Mouse (Mus musculus): ENCODE measurements around the gene Sel1l2. TPM values are rescaled to one million over a fixed set of nuclear protein-coding genes. Genes with fewer than 3 reads are reported as not detected.

The Sel1l2 gene
- polyA plus RNA-seq (2012; rRNA removed): not detected in 2 replicates

DNA sequence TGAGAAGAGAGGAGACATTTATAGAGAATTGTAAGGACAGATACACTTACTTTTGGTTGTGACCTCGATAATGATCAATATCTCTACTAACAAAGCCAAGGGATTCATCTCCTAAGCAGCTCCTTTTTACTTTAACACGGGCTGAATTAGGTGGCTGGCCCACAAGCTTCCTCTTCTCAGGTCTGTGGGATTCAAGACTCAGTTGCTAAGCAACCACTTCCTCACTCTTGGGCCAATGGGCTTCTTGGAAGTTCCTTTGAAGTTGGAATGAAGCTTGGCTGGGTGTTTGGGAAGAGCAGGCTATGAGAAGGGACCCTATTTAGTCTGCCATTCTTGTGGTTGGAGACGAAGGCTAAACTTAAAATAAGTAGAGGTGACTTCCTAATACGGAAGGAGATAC is at the start of gene Sel1l2:
Gene Sel1l2 (minus strand): TSS at position 182 of the 400 bp plus-strand sequence.
- Histone ChIP-seq H3K4me1 (ENCODE audit: control insufficient read depth, insufficient read depth, insufficient read length) (no peaks in the 10 kb centered on the region), H3K36me3 (ENCODE audit: control insufficient read depth, insufficient read depth, low read length) (no peaks in the 10 kb centered on the region), H3K4me3 (ENCODE audit: extremely low read depth, insufficient read depth, insufficient read length) (no peak within 1 kb of the TSS), H3K27me3 (ENCODE audit: control insufficient read depth, insufficient read depth, low read length) (no peaks in the 10 kb centered on the region), H3K27ac (ENCODE audit: insufficient read depth, low read length) (no peak within 1 kb of the TSS)
- TF ChIP-seq CTCF (IDR thresholded peaks at IDR 0.05; ENCODE audit: extremely low read depth, insufficient read depth, insufficient read length, insufficient replicate concordance) (no peak), POLR2A (IDR thresholded peaks at IDR 0.05; ENCODE audit: low read depth, low read length) (no peak)
- 49% methylated on average over 4 of the region's 4 CpGs for WGBS
- no peak for DNase-seq (ENCODE audit: low read depth in 1 of 2, low spot score in 2 of 2)

DNA sequence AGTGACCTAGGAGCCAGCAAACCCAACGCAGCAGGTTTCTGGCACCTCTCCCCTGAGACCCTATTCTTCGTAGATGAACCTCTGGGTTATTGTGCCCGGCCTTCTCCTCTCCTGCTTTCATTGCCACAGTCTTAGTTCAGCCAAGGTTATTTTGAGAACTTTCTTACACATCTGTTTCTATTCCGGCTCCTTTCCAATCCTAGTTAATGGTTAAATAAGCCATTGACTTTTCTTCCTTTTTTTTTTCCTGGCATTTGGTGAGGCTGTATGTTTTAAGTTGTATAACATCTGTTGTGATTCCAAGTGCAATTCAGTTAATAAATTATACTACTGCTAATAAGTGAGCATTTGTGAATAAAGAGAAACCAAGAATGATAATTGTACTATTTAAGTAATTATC is 49.6 kb upstream of the Sel1l2 start:
- Histone ChIP-seq H3K36me3 (ENCODE audit: control insufficient read depth, insufficient read depth, low read length) (no peaks in the 10 kb centered on the region), H3K27ac (ENCODE audit: insufficient read depth, low read length) (no peak overlapping the region), H3K27me3 (ENCODE audit: control insufficient read depth, insufficient read depth, low read length) (no peaks in the 10 kb centered on the region), H3K4me3 (ENCODE audit: extremely low read depth, insufficient read depth, insufficient read length) (no peak overlapping the region), H3K4me1 (ENCODE audit: control insufficient read depth, insufficient read depth, insufficient read length) (no peaks in the 10 kb centered on the region)
- no peak for DNase-seq (ENCODE audit: low read depth in 1 of 2, low spot score in 2 of 2)
- TF ChIP-seq POLR2A (IDR thresholded peaks at IDR 0.05; ENCODE audit: low read depth, low read length) (no peak), CTCF (IDR thresholded peaks at IDR 0.05; ENCODE audit: extremely low read depth, insufficient read depth, insufficient read length, insufficient replicate concordance) (no peak)
- WGBS: 90% methylated on average over 4 of the region's 4 CpGs

DNA sequence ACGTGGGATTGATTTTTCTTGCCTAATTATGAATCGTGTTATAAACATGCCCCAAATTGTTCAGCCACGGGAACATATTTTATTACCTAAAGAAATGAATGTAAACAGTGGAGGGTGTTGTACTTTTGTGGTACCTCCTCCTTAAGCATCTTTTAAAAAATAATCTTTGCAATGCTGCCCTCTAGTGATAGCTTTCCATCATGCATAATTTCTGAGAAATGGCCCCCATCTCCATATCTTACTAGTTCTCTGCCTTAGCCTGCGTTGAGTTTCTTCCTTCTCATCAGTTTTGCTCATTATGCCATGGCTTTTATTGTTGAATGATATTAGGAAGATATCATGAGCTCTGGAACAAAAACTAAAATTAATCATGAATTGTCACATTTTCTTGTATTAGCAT is 37.8 kb upstream of the Sel1l2 start:
- WGBS: 18% methylated on average over 4 of the region's 4 CpGs
- no peaks in the 10 kb centered on the region for H3K36me3 ChIP-seq (ENCODE audit: control insufficient read depth, insufficient read depth, low read length)
- H3K4me1 ChIP-seq (ENCODE audit: control insufficient read depth, insufficient read depth, insufficient read length): no peaks in the 10 kb centered on the region
- H3K4me3 ChIP-seq (ENCODE audit: extremely low read depth, insufficient read depth, insufficient read length): no peak overlapping the region
- no peak for DNase-seq (ENCODE audit: low read depth in 1 of 2, low spot score in 2 of 2)
- H3K27me3 ChIP-seq (ENCODE audit: control insufficient read depth, insufficient read depth, low read length): no peaks in the 10 kb centered on the region
- TF ChIP-seq CTCF (IDR thresholded peaks at IDR 0.05; ENCODE audit: extremely low read depth, insufficient read depth, insufficient read length, insufficient replicate concordance): no peak
- no peak for TF ChIP-seq POLR2A (IDR thresholded peaks at IDR 0.05; ENCODE audit: low read depth, low read length)
- no peak overlapping the region for H3K27ac ChIP-seq (ENCODE audit: insufficient read depth, low read length)

DNA sequence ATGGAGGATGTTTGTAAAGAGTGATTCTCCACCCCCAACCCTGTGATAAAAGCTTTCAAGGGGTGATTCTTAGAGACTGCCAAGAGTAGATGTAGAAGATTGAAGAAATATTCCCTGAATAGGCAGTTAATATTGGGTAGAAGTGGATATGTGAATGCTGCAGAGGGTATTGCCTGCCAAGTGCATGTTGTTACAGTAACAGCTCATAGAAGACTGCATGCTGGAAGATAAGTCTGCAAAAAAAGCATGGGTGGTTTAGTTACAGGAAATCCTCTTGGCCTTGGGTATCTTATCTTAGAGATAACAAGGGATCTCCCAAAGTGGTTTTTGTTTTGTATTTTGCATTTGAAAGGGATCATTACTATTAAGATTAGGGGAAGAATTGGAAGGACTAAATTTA is 36.3 kb upstream of the Sel1l2 start:
- Histone ChIP-seq H3K4me1 (ENCODE audit: control insufficient read depth, insufficient read depth, insufficient read length) (no peaks in the 10 kb centered on the region), H3K27me3 (ENCODE audit: control insufficient read depth, insufficient read depth, low read length) (no peaks in the 10 kb centered on the region), H3K27ac (ENCODE audit: insufficient read depth, low read length) (no peak overlapping the region), H3K36me3 (ENCODE audit: control insufficient read depth, insufficient read depth, low read length) (no peaks in the 10 kb centered on the region), H3K4me3 (ENCODE audit: extremely low read depth, insufficient read depth, insufficient read length) (no peak overlapping the region)
- TF ChIP-seq POLR2A (IDR thresholded peaks at IDR 0.05; ENCODE audit: low read depth, low read length): no peak
- no peak for TF ChIP-seq CTCF (IDR thresholded peaks at IDR 0.05; ENCODE audit: extremely low read depth, insufficient read depth, insufficient read length, insufficient replicate concordance)
- DNase-seq (ENCODE audit: low read depth in 1 of 2, low spot score in 2 of 2): no peak

DNA sequence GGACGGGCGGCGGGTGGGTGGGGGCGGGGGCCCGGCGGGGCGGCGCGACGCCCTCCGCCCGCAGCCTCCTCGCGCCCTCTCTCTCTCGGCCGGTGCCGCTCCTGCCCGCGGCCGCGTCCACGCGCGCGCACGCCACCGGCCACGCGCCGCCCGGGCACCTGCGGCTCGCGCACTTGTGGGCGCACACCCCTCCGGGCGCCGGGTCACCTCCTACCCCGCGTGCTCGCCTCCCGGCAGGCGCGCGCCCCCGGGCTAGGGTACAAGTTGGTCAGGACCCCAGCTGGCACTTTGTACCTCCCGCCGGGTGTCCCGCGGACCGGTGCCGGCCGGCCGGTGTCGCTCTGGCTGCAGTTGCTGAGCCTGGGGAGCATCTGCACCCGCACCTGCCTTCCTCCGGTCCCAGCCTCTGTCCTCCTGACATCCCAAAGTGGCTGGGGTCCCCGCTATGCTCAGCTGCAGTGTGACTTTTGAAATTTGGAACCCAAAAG is 6.3 kb upstream of the Sel1l2 start:
- DNase-seq (ENCODE audit: low read depth in 1 of 2, low spot score in 2 of 2): peak in 1 of 2 experiments; percentile 3
- 1% methylated on average over 50 of the region's 58 CpGs for WGBS
- no peak overlapping the region for H3K27ac ChIP-seq (ENCODE audit: insufficient read depth, low read length)
- H3K36me3 ChIP-seq (ENCODE audit: control insufficient read depth, insufficient read depth, low read length): no peaks in the 10 kb centered on the region
- H3K4me1 ChIP-seq (ENCODE audit: control insufficient read depth, insufficient read depth, insufficient read length): peaks cover 9% of the 10 kb centered on the region
- TF ChIP-seq POLR2A (IDR thresholded peaks at IDR 0.05; ENCODE audit: low read depth, low read length) (no peak), CTCF (IDR thresholded peaks at IDR 0.05; ENCODE audit: extremely low read depth, insufficient read depth, insufficient read length, insufficient replicate concordance) (no peak)
- peak overlapping the region; percentile 42 for H3K4me3 ChIP-seq (ENCODE audit: extremely low read depth, insufficient read depth, insufficient read length)
- peaks cover 9% of the 10 kb centered on the region for H3K27me3 ChIP-seq (ENCODE audit: control insufficient read depth, insufficient read depth, low read length)

DNA sequence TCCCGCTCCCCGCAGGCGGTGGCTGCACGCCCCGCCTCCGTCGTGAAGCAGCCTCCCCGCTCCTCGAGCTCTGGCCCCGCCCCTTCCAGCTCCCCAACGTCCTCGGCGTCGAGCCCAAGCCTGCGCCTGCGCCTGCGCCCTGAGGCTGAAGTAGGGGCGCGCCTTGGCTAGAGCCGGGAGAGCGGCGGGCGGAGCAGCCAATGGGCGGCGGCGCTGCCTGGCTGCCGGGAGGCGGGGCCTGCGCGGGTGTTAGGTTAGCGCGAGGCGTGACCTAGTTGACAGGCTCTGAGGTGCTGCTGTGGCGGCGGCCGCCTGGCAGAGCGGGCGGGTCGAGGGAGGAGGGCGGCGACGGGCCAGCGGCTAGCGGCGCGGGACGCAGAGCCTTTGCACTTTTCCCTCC is 5.7 kb upstream of the Sel1l2 start, which contains the start of gene Macrod2:
Gene Macrod2 (plus strand): TSS at position 131 of the 400 bp plus-strand sequence.
- DNase-seq (ENCODE audit: low read depth in 1 of 2, low spot score in 2 of 2): peak; percentile 56 to 68
- no peak for TF ChIP-seq POLR2A (IDR thresholded peaks at IDR 0.05; ENCODE audit: low read depth, low read length)
- TF ChIP-seq CTCF (IDR thresholded peaks at IDR 0.05; ENCODE audit: extremely low read depth, insufficient read depth, insufficient read length, insufficient replicate concordance): no peak
- Histone ChIP-seq H3K27ac (ENCODE audit: insufficient read depth, low read length) (no peak within 1 kb of the TSS), H3K4me3 (ENCODE audit: extremely low read depth, insufficient read depth, insufficient read length) (peak within 1 kb of the TSS; percentile 52), H3K4me1 (ENCODE audit: control insufficient read depth, insufficient read depth, insufficient read length) (peaks cover 9% of the 10 kb centered on the region), H3K36me3 (ENCODE audit: control insufficient read depth, insufficient read depth, low read length) (no peaks in the 10 kb centered on the region), H3K27me3 (ENCODE audit: control insufficient read depth, insufficient read depth, low read length) (peaks cover 9% of the 10 kb centered on the region)
- WGBS: under 1% methylated on average over 46 of the region's 47 CpGs

DNA sequence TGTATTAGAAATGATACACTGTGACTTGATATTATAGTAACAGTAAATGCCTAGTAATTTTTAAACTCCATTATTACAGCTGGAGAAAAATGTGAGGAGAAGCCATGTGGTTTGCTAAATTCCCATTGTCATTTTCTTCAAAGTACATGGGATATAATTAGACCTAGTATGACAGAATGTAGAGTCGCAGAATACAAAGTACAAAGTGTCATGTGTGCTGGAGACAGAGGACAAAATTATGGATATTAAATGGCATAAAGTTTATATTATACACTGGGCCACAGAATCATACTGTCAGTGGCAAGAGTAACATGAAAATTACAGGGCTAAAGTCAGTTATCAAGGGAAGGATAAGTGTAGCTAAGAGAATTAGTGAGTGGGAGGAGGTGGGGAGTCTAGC is 24.7 kb downstream of the Sel1l2 start:
- H3K4me1 ChIP-seq (ENCODE audit: control insufficient read depth, insufficient read depth, insufficient read length): no peaks in the 10 kb centered on the region
- no peaks in the 10 kb centered on the region for H3K27me3 ChIP-seq (ENCODE audit: control insufficient read depth, insufficient read depth, low read length)
- no peaks in the 10 kb centered on the region for H3K36me3 ChIP-seq (ENCODE audit: control insufficient read depth, insufficient read depth, low read length)
- DNase-seq (ENCODE audit: low read depth in 1 of 2, low spot score in 2 of 2): no peak
- TF ChIP-seq CTCF (IDR thresholded peaks at IDR 0.05; ENCODE audit: extremely low read depth, insufficient read depth, insufficient read length, insufficient replicate concordance): no peak
- TF ChIP-seq POLR2A (IDR thresholded peaks at IDR 0.05; ENCODE audit: low read depth, low read length): no peak
- no peak overlapping the region for H3K27ac ChIP-seq (ENCODE audit: insufficient read depth, low read length)
- WGBS: 86% methylated on average over 1 of the region's 1 CpGs
- H3K4me3 ChIP-seq (ENCODE audit: extremely low read depth, insufficient read depth, insufficient read length): no peak overlapping the region
